Mouse (Mus musculus) heart, adult 2 months (tissue): Measurements from ENCODE around the gene Mapre3.

Source experiments
- CTCF ChIP-seq: fragments of 200-600 bp; IDR thresholded peaks from 2 replicates; pipeline ENCODE4 v1.8.1; 2022; ENCODE audit warnings: antibody characterized with exemption, mild to moderate bottlenecking, moderate library complexity
- EP300 ChIP-seq: fragments of 200-500 bp; IDR thresholded peaks from 2 replicates; pipeline ENCODE4 v1.6.1; 2011; ENCODE audit warnings: low read depth, low read length, control low read depth; ENCODE audit not compliant: insufficient read depth
- POLR2A ChIP-seq: fragments of 200-500 bp; IDR thresholded peaks from 2 replicates; pipeline ENCODE4 v1.6.1; 2011; ENCODE audit warnings: mild to moderate bottlenecking, low read depth, low read length, control low read depth; ENCODE audit not compliant: insufficient read depth

DNA sequence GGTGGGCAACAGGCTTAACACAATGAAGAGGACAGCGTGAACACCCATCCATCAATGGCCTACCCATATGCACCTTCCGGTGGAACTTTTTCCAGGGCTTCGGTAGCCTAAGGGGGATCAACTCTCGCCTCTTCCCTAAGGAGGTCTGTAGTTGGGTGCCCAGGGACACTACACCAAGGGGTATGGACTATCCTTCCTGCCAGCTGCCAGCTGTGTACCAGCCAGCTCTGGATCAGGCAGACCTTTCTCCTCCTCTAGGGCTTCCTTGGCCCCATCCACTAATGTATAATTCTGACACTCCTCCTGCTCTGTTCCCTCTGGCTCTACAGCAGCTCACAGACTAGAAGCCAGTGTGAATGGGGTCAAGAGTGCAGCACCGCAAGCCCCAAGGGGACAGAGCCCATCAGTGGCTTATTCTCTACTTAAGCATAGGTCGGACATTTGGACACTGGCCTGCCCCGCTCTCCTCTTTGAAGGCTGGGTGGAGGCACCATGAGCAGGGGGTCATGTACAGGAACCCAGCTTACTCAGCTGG lies 99.7 kb downstream of the Mapre3 start:
- TF ChIP-seq EP300: no peak
- no peak for TF ChIP-seq POLR2A
- TF ChIP-seq CTCF: no peak
